Mouse (Mus musculus): ENCODE data around the gene Akain1. TPM values are rescaled to one million over a fixed set of nuclear protein-coding genes. Genes with fewer than 3 reads are reported as not detected.

Gene Akain1
- total and polyA plus RNA-seq, 3 experiments = not detected

- H3K4me1 ChIP-seq (ENCODE audit: control insufficient read depth in 1 of 2, insufficient read depth in 2 of 2) = no peaks in the 10 kb centered on the region
- H3K36me3 ChIP-seq (replicated peaks in 1 of 2; ENCODE audit: control insufficient read depth in 1 of 2, insufficient read depth in 1 of 2, low read length in 1 of 2) = no peaks in the 10 kb centered on the region
- no peaks in the 10 kb centered on the region for H3K79me2 ChIP-seq (replicated peaks; ENCODE audit: control insufficient read depth, extremely low read depth, insufficient read depth, poor library complexity, severe bottlenecking)
- TF ChIP-seq USF2 (conservative IDR thresholded peaks at IDR 0.05; ENCODE audit: low read depth, low read length) (no peak), ZNF384 (IDR thresholded peaks at IDR 0.05; ENCODE audit: low read depth, low read length) (no peak), RAD21 (IDR thresholded peaks at IDR 0.05; ENCODE audit: low read depth, low read length) (peak; percentile 67), GABPA (IDR thresholded peaks at IDR 0.05; ENCODE audit: insufficient replicate concordance, low read depth, low read length) (no peak), POLR2AphosphoS2 (IDR thresholded peaks at IDR 0.05; ENCODE audit: low read depth, low read length) (no peak), ZC3H11A (IDR thresholded peaks at IDR 0.05; ENCODE audit: low read depth, low read length) (no peak), MXI1 (IDR thresholded peaks at IDR 0.05; ENCODE audit: low read depth, low read length) (no peak), PAX5 (IDR thresholded peaks at IDR 0.05; ENCODE audit: low read length) (no peak), NELFE (IDR thresholded peaks at IDR 0.05; ENCODE audit: low read depth, low read length) (no peak), EP300 (IDR thresholded peaks at IDR 0.05; ENCODE audit: low read length) (no peak), JUN (IDR thresholded peaks at IDR 0.05; ENCODE audit: insufficient read depth, low read depth, low read length) (no peak), MYC (IDR thresholded peaks at IDR 0.05; ENCODE audit: low read depth, low read length) (no peak), ZKSCAN1 (IDR thresholded peaks at IDR 0.05; ENCODE audit: borderline replicate concordance, low read depth, low read length) (no peak), SMC3 (IDR thresholded peaks at IDR 0.05; ENCODE audit: low read depth, low read length) (peak; percentile 50), ZMIZ1 (IDR thresholded peaks at IDR 0.05; ENCODE audit: low read depth, low read length) (no peak), UBTF (IDR thresholded peaks at IDR 0.05; ENCODE audit: low read depth, low read length) (no peak), TCF12 (IDR thresholded peaks at IDR 0.05; ENCODE audit: low read depth, low read length) (no peak), HCFC1 (IDR thresholded peaks at IDR 0.05; ENCODE audit: low read depth, low read length) (no peak), MAZ (IDR thresholded peaks at IDR 0.05; ENCODE audit: low read depth, low read length) (no peak), IRF4 (IDR thresholded peaks at IDR 0.05; ENCODE audit: low read depth, low read length) (no peak), CHD2 (IDR thresholded peaks at IDR 0.05; ENCODE audit: low read length) (no peak), RCOR1 (conservative IDR thresholded peaks at IDR 0.05; ENCODE audit: low read depth, low read length) (no peak), CTCF (conservative IDR thresholded peaks at IDR 0.05 in 1 of 2, IDR thresholded peaks at IDR 0.05 in 1 of 2; ENCODE audit: low read depth in 2 of 2, low read length in 2 of 2) (peak in 1 of 2 experiments; percentile 73; a peak in 2 of 4 replicates)
- no peak overlapping the region for H3K27ac ChIP-seq (ENCODE audit: insufficient read depth, low read depth)
- in situ Hi-C loops (cut with MboI; ENCODE audit: low pct_ligation_motif_present, low pct_unique_long_range_greater_than_20kb, low sequenced_read_pairs) (no loop called here), dilution Hi-C loops (cut with MboI; ENCODE audit: extremely low pct_ligation_motif_present, extremely low pct_unique_long_range_greater_than_20kb, low sequenced_read_pairs) (no loop called here)
- H3K4me2 ChIP-seq (ENCODE audit: insufficient read depth, low read depth, poor library complexity, severe bottlenecking) = no peak overlapping the region
- H3K9me3 ChIP-seq (replicated peaks; ENCODE audit: low read length) = no peaks in the 10 kb centered on the region
- no peak overlapping the region for H3K9ac ChIP-seq (ENCODE audit: insufficient read depth, low read depth)
- no peaks in the 10 kb centered on the region for H3K27me3 ChIP-seq (replicated peaks)
- DNase-seq (ENCODE audit: extremely low read depth) = no peak
- no peak overlapping the region for H3K4me3 ChIP-seq (replicated peaks in 1 of 3; ENCODE audit: low read depth in 2 of 3, low read length in 2 of 3, poor library complexity in 1 of 3)
Observed at GRCm38 (mm10) chr17:69401146-69401545, 38.0 kb upstream of the Akain1 start.
